Mouse (Mus musculus) heart, embryonic 11.5 days (tissue): ENCODE measurements at regions not wholly inside any gene's neighbourhood (a gene's known extent, or its start where the extent isn't known, plus 50 kb on each side); places are given as distances from the start of the nearest gene placed in this dataset.

Experiments used
- ATAC-seq: fragments of 200-750 bp; cut with Nextera tagmentation; replicated peaks from 2 replicates; pipeline ENCODE4 v1.8.0; 2017; ENCODE audit warnings: moderate library complexity; ENCODE audit not compliant: insufficient number of reproducible peaks, low FRiP score, low TSS enrichment
- H3K27ac ChIP-seq: fragments of 300-500 bp; sonication (generic); 2 replicates; pipeline ENCODE4 v1.5.1; 2014; ENCODE audit warnings: mild to moderate bottlenecking, low read depth, low read length
- H3K27me3 ChIP-seq: fragments of 300-500 bp; sonication (generic); 2 replicates; pipeline ENCODE4 v1.6.1; 2014; ENCODE audit warnings: mild to moderate bottlenecking, low read length, mixed read lengths; ENCODE audit not compliant: control insufficient read depth, insufficient read depth
- H3K36me3 ChIP-seq: fragments of 300-500 bp; sonication (generic); 2 replicates; pipeline ENCODE4 v1.6.1; 2014; ENCODE audit warnings: mild to moderate bottlenecking, low read length, moderate library complexity, mixed read lengths; ENCODE audit not compliant: control insufficient read depth, insufficient read depth
- H3K4me1 ChIP-seq: fragments of 300-500 bp; sonication (generic); 2 replicates; pipeline ENCODE4 v1.6.1; 2014; ENCODE audit warnings: low read length; ENCODE audit not compliant: control insufficient read depth, insufficient read depth
- H3K4me2 ChIP-seq: fragments of 300-500 bp; sonication (generic); 2 replicates; pipeline ENCODE4 v1.6.1; 2014; ENCODE audit warnings: mild to moderate bottlenecking, moderate library complexity
- H3K4me3 ChIP-seq: fragments of 300-500 bp; sonication (generic); 2 replicates; pipeline ENCODE4 v1.5.1; 2014; ENCODE audit warnings: low read depth, low read length
- H3K9ac ChIP-seq: fragments of 300-500 bp; sonication (generic); 2 replicates; pipeline ENCODE4 v1.6.1; 2014; ENCODE audit warnings: mild to moderate bottlenecking, low read depth, low read length, moderate library complexity
- H3K9me3 ChIP-seq: fragments of 300-500 bp; sonication (generic); replicated peaks from 2 replicates; pipeline ENCODE4 v1.6.1; 2016; ENCODE audit warnings: low read length; ENCODE audit not compliant: control insufficient read depth
- WGBS: fragments of 180-500 bp; shearing (Covaris S2); extraction: QIAGEN DNeasy Blood & Tissue Kit; methylation state at CpG from one replicate; pipeline ENCODE4 v1.1.7; 2014; ENCODE audit not compliant: insufficient replicate concordance; 5-methylcytosine and 5-hydroxymethylcytosine counted together

DNA sequence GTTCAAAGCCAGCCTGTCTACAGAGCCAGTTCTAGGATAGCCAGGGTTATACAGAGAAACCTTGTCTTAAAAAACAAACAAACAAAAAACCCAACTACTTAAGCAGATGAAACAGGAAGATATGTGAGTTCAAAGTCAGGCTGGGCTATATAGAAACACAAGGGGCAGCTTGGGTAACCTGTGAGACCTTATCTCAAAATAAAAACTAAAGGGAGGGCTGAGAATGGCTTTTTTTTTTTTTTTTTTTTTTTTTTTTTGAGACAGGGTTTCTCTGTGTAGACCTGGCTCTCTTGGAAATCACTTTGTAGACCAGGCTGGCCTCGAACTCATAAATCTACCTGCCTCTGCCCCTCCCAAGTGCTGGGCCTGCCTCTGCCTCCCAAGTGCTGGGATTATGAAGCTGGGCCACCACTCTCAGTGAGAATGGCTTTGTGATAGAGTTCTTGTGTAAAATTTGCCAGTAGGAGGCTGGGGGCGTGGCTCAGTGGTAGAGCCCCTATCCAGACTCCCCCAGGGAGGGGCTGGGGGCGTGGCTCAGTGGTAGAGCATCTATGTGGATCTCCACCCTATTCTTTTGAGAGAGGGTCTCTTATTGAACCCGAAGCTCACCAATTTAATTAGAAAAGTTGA is 59.0 kb upstream of the Cux1 start:
- peaks cover 5% of the 10 kb centered on the region; the same call in 1 of the 2 replicates for H3K27me3 ChIP-seq
- 50% methylated on average over 4 of the region's 4 CpGs for WGBS
- H3K27ac ChIP-seq: no peak overlapping the region
- peaks cover 3% of the 10 kb centered on the region; the same call in 1 of the 2 replicates for H3K4me1 ChIP-seq
- no peak overlapping the region for H3K4me2 ChIP-seq
- H3K36me3 ChIP-seq: no peaks in the 10 kb centered on the region
- no peak overlapping the region for H3K4me3 ChIP-seq
- no peaks in the 10 kb centered on the region for H3K9me3 ChIP-seq
- ATAC-seq: no peak
- no peak overlapping the region for H3K9ac ChIP-seq

DNA sequence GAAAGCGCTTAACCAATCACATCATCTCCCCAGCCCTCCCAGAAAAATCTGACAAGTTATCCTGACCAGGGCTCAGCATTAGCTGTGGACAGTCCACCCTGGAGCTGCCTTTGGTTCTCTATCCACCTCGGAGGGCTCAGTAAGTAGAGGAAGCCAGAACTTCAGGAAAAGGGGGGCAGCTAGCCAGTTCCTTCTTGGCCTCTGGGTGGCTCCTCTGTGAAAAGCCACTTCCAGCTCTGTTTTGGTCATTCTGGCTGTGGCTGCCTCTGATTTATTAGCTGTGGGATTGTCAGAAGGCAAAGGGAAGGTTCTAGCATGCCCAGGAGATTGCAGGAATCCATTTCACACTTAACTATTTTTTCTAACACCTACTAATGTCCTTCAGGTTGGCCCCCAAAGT is 59.6 kb upstream of the Cux1 start:
- Histone ChIP-seq H3K9me3 (no peaks in the 10 kb centered on the region), H3K4me1 (peaks cover 3% of the 10 kb centered on the region; the same call in 1 of the 2 replicates), H3K4me3 (no peak overlapping the region), H3K27ac (no peak overlapping the region), H3K27me3 (peaks cover 3% of the 10 kb centered on the region; the same call in 1 of the 2 replicates), H3K9ac (no peak overlapping the region), H3K4me2 (no peak overlapping the region), H3K36me3 (no peaks in the 10 kb centered on the region)
- 66% methylated on average over 2 of the region's 2 CpGs for WGBS
- no peak for ATAC-seq

DNA sequence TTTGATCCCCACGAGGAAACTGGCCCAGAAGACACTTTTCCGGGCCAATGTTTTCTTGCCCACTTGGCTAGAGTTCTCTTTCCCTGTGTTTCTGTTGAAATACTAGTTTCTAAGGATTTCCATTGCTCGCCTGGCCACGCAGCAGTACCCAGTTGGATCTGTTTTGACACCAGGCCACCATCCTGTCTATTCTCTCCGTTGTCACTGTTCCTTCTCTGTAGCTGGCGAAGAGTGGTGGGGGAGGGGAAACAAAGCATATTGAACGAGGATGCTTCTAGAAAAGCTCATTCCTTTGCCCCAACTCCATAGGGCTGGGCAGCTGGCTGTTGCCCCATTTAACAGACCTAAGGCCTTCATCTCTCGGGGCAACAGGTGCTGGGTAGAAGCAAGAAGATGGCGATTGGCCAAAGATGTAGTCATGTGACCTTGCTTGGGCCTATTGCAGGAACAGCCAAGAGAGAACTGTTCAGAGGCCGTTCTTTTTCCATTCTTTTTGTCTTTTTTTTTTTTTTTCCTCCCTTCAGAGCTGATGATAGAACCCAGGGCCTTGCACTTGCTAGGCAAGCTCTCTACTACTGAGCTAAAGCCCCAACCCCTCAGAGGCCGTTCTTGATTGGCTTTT is 60.5 kb upstream of the Cux1 start:
- Histone ChIP-seq H3K4me1 (peaks cover under 1% of the 10 kb centered on the region; the same call in 1 of the 2 replicates), H3K4me2 (no peak overlapping the region), H3K9me3 (no peaks in the 10 kb centered on the region), H3K9ac (no peak overlapping the region), H3K27ac (no peak overlapping the region), H3K36me3 (no peaks in the 10 kb centered on the region), H3K4me3 (no peak overlapping the region), H3K27me3 (peaks cover 3% of the 10 kb centered on the region; the same call in 1 of the 2 replicates)
- ATAC-seq: no peak
- 69% methylated on average over 11 of the region's 11 CpGs for WGBS

DNA sequence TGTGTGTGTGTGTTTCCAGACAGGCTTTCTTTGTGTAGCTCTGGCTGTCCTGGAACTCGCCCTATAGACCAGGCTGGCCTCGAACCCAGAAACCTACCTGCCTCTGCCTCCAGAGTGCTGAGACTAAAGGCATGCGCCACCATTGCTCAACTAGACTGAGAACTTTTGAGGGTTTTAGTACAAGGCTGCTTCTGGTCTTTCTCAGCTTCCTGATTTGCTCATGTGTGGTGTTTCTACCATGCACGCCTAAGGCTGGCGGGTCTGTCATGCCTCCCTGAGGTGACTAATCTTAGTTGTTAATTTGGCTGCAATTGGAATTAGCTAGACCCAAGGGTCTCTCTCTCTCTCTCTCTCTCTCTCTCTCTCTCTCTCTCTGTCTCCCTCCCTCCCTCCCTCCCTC is 61.2 kb upstream of the Cux1 start:
- no peak for ATAC-seq
- H3K4me2 ChIP-seq: no peak overlapping the region
- H3K9me3 ChIP-seq: no peaks in the 10 kb centered on the region
- no peak overlapping the region for H3K4me3 ChIP-seq
- peaks cover 3% of the 10 kb centered on the region; the same call in 1 of the 2 replicates for H3K27me3 ChIP-seq
- 79% methylated on average over 5 of the region's 5 CpGs for WGBS
- H3K36me3 ChIP-seq: no peaks in the 10 kb centered on the region
- no peaks in the 10 kb centered on the region for H3K4me1 ChIP-seq
- no peak overlapping the region for H3K9ac ChIP-seq
- H3K27ac ChIP-seq: no peak overlapping the region

DNA sequence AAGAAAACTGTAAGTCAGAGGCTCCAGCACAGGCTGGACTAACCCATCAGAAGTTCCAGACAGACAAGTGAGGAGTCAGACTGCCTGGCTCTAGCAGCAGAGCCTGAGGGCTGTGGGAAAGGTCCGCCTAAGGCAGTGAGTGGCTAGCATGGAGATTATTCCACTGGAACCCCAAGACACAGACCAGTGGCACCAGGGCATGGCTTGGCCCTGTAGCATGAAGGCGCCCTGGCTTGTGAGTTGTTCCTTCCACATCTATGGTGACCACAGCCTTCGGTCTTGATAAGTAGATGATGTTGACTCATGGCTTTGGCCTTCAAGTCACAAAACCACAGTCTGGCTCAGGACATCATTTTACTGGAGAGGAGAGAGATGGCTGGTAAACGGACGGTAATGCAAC is 60.7 kb upstream of the Myl10 start:
- Histone ChIP-seq H3K4me2 (no peak overlapping the region), H3K9me3 (no peaks in the 10 kb centered on the region), H3K27me3 (peaks cover 5% of the 10 kb centered on the region; the same call in 1 of the 2 replicates), H3K36me3 (no peaks in the 10 kb centered on the region), H3K4me3 (no peak overlapping the region), H3K27ac (no peak overlapping the region), H3K9ac (no peak overlapping the region), H3K4me1 (no peaks in the 10 kb centered on the region)
- ATAC-seq: no peak
- 75% methylated on average over 5 of the region's 5 CpGs for WGBS

DNA sequence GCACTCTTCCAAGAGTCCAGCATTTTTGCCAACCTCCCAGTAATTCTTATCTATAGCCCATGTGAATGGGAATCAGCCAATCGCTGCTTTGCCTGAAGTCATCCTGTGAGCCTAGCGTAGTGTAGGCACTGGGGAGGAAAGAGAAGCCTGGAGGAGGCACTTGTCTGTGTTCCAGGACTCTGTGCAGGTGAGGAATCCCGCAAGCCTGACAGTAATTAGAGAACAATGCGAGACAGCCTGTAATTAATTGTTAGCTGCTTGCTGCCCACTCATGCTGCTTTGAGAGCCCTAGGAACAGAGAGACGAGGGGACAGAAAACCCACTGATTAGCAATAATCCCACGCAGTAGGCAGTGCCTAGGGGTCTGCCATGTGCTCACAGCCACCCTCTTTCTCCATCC is 59.0 kb upstream of the Myl10 start:
- no peaks in the 10 kb centered on the region for H3K36me3 ChIP-seq
- ATAC-seq: no peak
- H3K4me2 ChIP-seq: no peak overlapping the region
- H3K9ac ChIP-seq: no peak overlapping the region
- 72% methylated on average over 6 of the region's 6 CpGs for WGBS
- H3K4me3 ChIP-seq: no peak overlapping the region
- no peaks in the 10 kb centered on the region for H3K9me3 ChIP-seq
- H3K27me3 ChIP-seq: peaks cover 7% of the 10 kb centered on the region; the same call in 1 of the 2 replicates
- 0 out of 2 replicates have a peak, but pooled peaks cover 3% of the 10 kb centered on the region for H3K4me1 ChIP-seq
- H3K27ac ChIP-seq: no peak overlapping the region

DNA sequence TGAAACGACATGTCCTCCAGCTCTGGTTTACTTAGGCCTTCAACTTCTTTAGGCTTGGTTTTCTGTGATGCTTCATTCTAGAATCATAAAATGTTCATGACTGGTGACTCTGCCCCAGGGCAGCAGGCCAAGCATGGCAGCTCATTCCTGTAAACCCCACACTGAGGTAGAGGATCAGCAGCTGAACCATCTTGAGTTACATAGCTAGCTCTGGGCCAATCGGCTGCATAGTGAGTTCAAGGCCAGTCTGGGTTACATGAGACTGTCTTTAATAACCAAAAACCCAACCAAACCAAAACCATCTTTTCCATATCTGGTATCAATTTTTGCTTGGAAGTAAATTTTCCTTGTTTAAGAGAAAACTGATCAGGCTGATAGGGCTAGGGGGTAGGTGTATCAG is 57.8 kb upstream of the Myl10 start:
- WGBS: 74% methylated on average over 2 of the region's 2 CpGs
- no peak for ATAC-seq
- Histone ChIP-seq H3K27me3 (peaks cover 7% of the 10 kb centered on the region; the same call in 1 of the 2 replicates), H3K9me3 (no peaks in the 10 kb centered on the region), H3K4me3 (no peak overlapping the region), H3K4me1 (0 out of 2 replicates have a peak, but pooled peaks cover 3% of the 10 kb centered on the region), H3K27ac (no peak overlapping the region), H3K9ac (no peak overlapping the region), H3K4me2 (no peak overlapping the region), H3K36me3 (no peaks in the 10 kb centered on the region)

DNA sequence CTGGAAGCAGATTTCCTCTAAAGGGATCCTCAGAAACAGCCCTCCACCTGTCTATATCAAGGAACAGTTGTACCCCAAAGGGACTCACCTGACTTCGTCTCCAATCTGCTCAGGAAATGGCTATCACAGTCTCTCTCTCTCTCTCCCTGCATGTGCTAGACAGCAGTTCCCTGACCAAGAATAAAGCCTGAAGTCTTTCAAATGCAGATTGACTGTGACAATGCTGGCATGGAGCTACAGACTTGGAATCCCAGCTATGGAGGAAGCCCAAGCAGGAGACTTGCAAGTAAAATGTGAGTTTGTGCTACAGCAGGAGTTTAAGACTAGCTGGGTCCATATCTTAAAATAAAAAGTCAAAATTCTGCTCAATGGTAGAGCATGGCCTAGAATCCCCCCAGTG is 56.5 kb upstream of the Myl10 start:
- no peak overlapping the region for H3K9ac ChIP-seq
- 0 out of 2 replicates have a peak, but pooled peaks cover 4% of the 10 kb centered on the region for H3K27me3 ChIP-seq
- no peak overlapping the region for H3K4me3 ChIP-seq
- no peaks in the 10 kb centered on the region for H3K36me3 ChIP-seq
- no peak for ATAC-seq
- no peak overlapping the region for H3K4me2 ChIP-seq
- H3K9me3 ChIP-seq: no peaks in the 10 kb centered on the region
- 0 out of 2 replicates have a peak, but pooled peaks cover 3% of the 10 kb centered on the region for H3K4me1 ChIP-seq
- no peak overlapping the region for H3K27ac ChIP-seq
- 46% methylated on average over 1 of the region's 1 CpGs for WGBS
